Mouse (Mus musculus): ENCODE measurements at regions not wholly inside any gene's neighbourhood (a gene's known extent, or its start where the extent isn't known, plus 50 kb on each side); places are given as distances from the start of the nearest gene placed in this dataset.

DNA sequence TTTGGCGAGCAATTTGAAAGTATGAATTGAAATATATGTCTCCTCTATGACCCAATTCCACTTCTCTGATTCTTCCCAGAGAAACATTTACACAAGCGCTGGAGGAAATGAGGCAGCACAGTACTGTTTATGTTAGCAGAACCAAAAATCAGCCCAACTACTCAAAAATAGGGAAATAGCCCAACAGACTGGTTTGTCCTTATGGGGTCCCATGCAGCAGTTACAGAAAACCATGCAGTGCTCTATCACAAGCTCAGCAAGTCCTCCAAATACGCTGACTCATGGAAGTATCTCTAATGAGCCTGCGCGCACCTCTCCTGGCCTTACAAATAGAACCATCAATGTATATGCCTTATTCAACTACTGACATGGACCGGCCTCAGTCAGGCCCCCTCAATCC, 55.4 kb upstream of the Enpp6 start:
- Histone ChIP-seq H3K4me2 (no peak overlapping the region), H3K27me3 (no peaks in the 10 kb centered on the region), H3K9ac (no peak overlapping the region), H3K27ac (no peak overlapping the region), H3K4me3 (no peak overlapping the region), H3K36me3 (no peaks in the 10 kb centered on the region), H3K9me3 (no peaks in the 10 kb centered on the region), H3K4me1 (peaks cover 3% of the 10 kb centered on the region; the same call in 1 of the 2 replicates)
- ATAC-seq (ENCODE audit: borderline replicate concordance, extremely low read depth, low FRiP score, low TSS enrichment) = no peak
- WGBS = 84% methylated on average over 6 of the region's 6 CpGs

DNA sequence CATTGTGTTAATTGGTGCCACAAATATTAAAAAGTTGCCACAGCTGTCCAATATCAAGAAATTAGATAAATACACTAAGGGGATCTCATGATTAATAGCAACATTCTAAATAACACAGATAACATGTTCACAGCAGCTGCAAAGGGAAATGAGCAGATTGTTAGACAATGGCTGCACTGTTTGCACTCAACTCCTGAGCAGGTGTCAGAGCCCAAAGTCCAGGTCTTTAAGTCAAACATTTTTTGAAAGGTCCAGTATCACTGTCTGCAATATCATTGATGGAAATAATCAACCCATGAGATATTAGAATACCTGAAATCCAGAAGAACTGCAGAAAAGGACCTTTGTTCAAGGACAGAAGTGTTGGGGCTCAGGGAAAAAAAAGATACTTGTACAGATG, 53.4 kb upstream of the Enpp6 start:
- Histone ChIP-seq H3K27me3 (no peaks in the 10 kb centered on the region), H3K27ac (no peak overlapping the region), H3K4me3 (no peak overlapping the region), H3K4me2 (no peak overlapping the region), H3K9ac (no peak overlapping the region), H3K36me3 (no peaks in the 10 kb centered on the region), H3K4me1 (peaks cover 3% of the 10 kb centered on the region; the same call in 1 of the 2 replicates), H3K9me3 (no peaks in the 10 kb centered on the region)
- no peak for ATAC-seq (ENCODE audit: borderline replicate concordance, extremely low read depth, low FRiP score, low TSS enrichment)

DNA sequence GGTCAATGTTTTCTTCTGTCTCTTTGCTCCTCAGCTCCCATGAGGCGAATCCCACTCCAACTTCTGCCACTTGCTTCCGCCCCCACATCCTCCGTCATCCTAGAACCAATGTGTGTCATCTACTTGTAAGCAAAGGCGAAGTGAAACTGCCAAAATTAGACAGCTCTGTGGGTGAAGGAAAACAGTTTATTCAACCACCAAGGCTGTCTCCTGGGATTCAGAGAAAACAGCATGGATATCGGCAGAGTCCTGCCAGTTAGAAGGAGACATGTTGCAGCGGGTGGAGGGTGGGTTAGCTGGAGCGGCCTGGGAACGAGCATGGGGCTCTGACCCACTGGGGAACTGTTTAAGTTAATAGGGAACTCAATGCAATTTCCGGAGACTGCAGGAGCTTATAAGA, 52.4 kb upstream of the Enpp6 start:
- Histone ChIP-seq H3K36me3 (no peaks in the 10 kb centered on the region), H3K4me2 (no peak overlapping the region), H3K9me3 (no peaks in the 10 kb centered on the region), H3K27me3 (no peaks in the 10 kb centered on the region), H3K4me1 (peaks cover 3% of the 10 kb centered on the region; the same call in 1 of the 2 replicates), H3K9ac (no peak overlapping the region), H3K4me3 (no peak overlapping the region), H3K27ac (no peak overlapping the region)
- 59% methylated on average over 9 of the region's 9 CpGs for WGBS
- ATAC-seq (ENCODE audit: borderline replicate concordance, extremely low read depth, low FRiP score, low TSS enrichment) = no peak

DNA sequence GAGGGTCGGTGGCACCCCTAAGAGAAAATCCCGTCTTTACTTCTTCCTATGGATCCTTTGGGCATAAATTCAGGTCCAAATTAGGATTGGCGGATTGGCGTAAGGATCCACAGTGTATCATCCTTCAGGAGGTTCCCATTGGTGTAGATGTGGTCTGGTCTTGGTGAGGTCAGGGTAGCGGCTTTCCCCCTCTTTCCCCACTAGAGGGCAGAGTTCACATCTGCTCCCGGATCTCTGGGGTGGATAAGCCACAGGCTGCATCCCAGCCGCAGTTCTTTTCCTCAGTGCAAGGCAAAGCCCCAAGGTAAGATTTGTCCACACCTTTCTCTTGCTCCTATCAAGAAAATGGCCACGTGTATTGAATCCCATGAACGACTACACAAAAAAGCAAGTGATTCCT, 51.8 kb upstream of the Enpp6 start:
- peaks cover 3% of the 10 kb centered on the region; the same call in 1 of the 2 replicates for H3K4me1 ChIP-seq
- 26% methylated on average over 9 of the region's 9 CpGs for WGBS
- H3K9me3 ChIP-seq = no peaks in the 10 kb centered on the region
- no peak overlapping the region for H3K4me2 ChIP-seq
- H3K27me3 ChIP-seq = no peaks in the 10 kb centered on the region
- H3K36me3 ChIP-seq = no peaks in the 10 kb centered on the region
- H3K4me3 ChIP-seq = no peak overlapping the region
- ATAC-seq (ENCODE audit: borderline replicate concordance, extremely low read depth, low FRiP score, low TSS enrichment) = peak; percentile 72; the same call in 1 of the 2 replicates
- H3K27ac ChIP-seq = no peak overlapping the region
- H3K9ac ChIP-seq = no peak overlapping the region

DNA sequence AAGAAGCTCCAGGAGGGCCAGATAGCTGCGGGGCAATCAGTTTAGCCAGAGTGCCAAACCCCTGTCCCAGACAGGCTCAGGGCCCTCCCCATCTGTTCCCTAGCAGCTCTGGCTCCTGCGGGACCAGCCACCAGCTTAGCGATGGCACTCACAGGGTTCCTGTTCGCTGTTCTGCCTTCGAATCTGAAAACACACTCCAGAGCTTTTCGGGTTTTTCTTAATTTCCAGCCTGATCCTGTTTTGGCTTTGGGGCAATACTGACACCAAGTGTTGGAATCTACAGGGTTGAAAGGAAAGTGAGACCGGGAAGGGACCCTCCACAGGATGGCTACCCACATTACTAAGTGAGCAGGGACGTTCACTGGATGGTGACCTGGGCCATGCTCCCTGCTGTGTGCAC, 50.6 kb upstream of the Enpp6 start:
- Histone ChIP-seq H3K36me3 (no peaks in the 10 kb centered on the region), H3K27ac (no peak overlapping the region), H3K9me3 (no peaks in the 10 kb centered on the region), H3K4me3 (no peak overlapping the region), H3K4me2 (peak overlapping the region; percentile 34; the same call in 1 of the 2 replicates), H3K4me1 (peaks cover 3% of the 10 kb centered on the region; the same call in 1 of the 2 replicates), H3K9ac (0 out of 2 replicates have a peak overlapping the region, but pooled peaks have one; percentile 10), H3K27me3 (no peaks in the 10 kb centered on the region)
- peak; percentile 35; the same call in 1 of the 2 replicates for ATAC-seq (ENCODE audit: borderline replicate concordance, extremely low read depth, low FRiP score, low TSS enrichment)
- 23% methylated on average over 8 of the region's 8 CpGs for WGBS
